Mouse (Mus musculus) C2C12 (cell line): ENCODE data around the gene Coro1c.

ENCODE experiments used
- CEBPB ChIP-seq: IDR thresholded peaks from one replicate; pipeline ENCODE4 v1.6.1; 2011; ENCODE audit warnings: low read depth, mild to moderate bottlenecking, control low read depth, moderate library complexity
- CTCF ChIP-seq: IDR thresholded peaks from one replicate; pipeline ENCODE4 v1.5.1; 2011; ENCODE audit not compliant: control insufficient read depth, insufficient read depth, insufficient read length
- FOSL1 ChIP-seq: IDR thresholded peaks from one replicate; pipeline ENCODE4 v1.8.0; 2011; ENCODE audit warnings: mild to moderate bottlenecking, low read length; ENCODE audit not compliant: poor library complexity, insufficient read depth, severe bottlenecking
- MAX ChIP-seq: IDR thresholded peaks from one replicate; pipeline ENCODE4 v1.6.1; 2011; ENCODE audit warnings: mild to moderate bottlenecking, control low read depth
- MYOD1 ChIP-seq: IDR thresholded peaks from one replicate; pipeline ENCODE4 v1.6.1; 2011; ENCODE audit warnings: low read depth; ENCODE audit not compliant: control insufficient read depth, insufficient read length
- MYOG ChIP-seq: IDR thresholded peaks from one replicate; pipeline ENCODE4 v1.6.1; 2011; ENCODE audit not compliant: control insufficient read depth, insufficient read length; ENCODE audit errors: extremely low read depth

DNA sequence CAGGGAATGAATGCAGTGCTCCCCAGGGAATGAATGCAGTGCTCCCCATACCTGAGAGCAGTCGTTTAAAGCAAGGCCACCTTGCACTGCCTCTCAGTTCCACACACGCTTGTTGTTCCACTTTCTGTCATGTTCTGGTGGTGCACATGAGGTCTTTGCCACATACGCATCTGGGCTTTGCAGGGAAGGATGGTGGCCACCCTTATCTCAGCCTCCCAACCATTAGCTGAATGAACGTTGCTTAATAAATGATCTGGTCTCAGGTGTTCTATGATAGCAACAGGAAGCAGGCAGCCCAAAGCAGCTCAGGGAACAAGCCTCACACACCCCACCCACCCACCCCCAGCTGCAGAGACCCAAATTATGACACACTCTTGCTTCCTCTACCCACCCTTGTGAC lies 16.1 kb upstream of the Coro1c start:
- TF ChIP-seq CTCF (no peak), MYOD1 (no peak), MAX (no peak), CEBPB (no peak), FOSL1 (no peak), MYOG (no peak)
